Mouse (Mus musculus) MEL (cell line): ENCODE results near the gene Tmem52b. TPM values are rescaled to one million over a fixed set of nuclear protein-coding genes. Genes with fewer than 3 reads are reported as not detected.

ENCODE experiments used
- DNase-seq: peaks from one replicate; pipeline ENCODE4 v3.0.0; 2011; ENCODE audit warnings: low read depth, low spot score
- H3K27ac ChIP-seq: 2 replicates; pipeline ENCODE4 v1.5.1; 2012; ENCODE audit warnings: low read depth, mild to moderate bottlenecking, control low read depth, low read length, moderate library complexity; ENCODE audit not compliant: control insufficient read depth
- H3K27me3 ChIP-seq, 2 experiments: fragments of 150-350 bp in 1 of 2; sonication (generic) in 1 of 2; 2 replicates each; pipeline ENCODE4 v1.6.1; 2012; ENCODE audit warnings: low read length in 2 of 2, mild to moderate bottlenecking in 2 of 2, improper control_type of control experiment in 1 of 2, moderate library complexity in 1 of 2; ENCODE audit not compliant: insufficient read depth in 2 of 2, control insufficient read depth in 1 of 2
- H3K36me3 ChIP-seq, 2 experiments: 2 replicates each; pipeline ENCODE4 v1.6.1; 2012 to 2014; ENCODE audit warnings: low read length in 2 of 2, improper control_type of control experiment in 1 of 2, inconsistent platforms in 1 of 2, mild to moderate bottlenecking in 1 of 2; ENCODE audit not compliant: insufficient read depth in 2 of 2, control insufficient read depth in 1 of 2
- H3K4me1 ChIP-seq, 2 experiments: fragments of 150-350 bp in 1 of 2; sonication (generic) in 1 of 2; 2 replicates each; pipeline ENCODE4 v1.6.1; 2012; ENCODE audit warnings: low read length in 2 of 2, improper control_type of control experiment in 1 of 2, mild to moderate bottlenecking in 1 of 2; ENCODE audit not compliant: insufficient read depth in 2 of 2, control insufficient read depth in 1 of 2
- H3K4me3 ChIP-seq, 2 experiments: fragments of 150-350 bp in 1 of 2; sonication (generic) in 1 of 2; 2 replicates each; pipeline ENCODE4 v1.5.1; 2012; ENCODE audit warnings: low read depth in 2 of 2, low read length in 2 of 2, mild to moderate bottlenecking in 2 of 2, moderate library complexity in 2 of 2, control low read depth in 1 of 2, improper control_type of control experiment in 1 of 2; ENCODE audit not compliant: control insufficient read depth in 1 of 2, insufficient read depth in 1 of 2
- H3K79me2 ChIP-seq: 2 replicates; pipeline ENCODE4 v1.6.1; 2012; ENCODE audit warnings: mild to moderate bottlenecking, low read length, moderate library complexity; ENCODE audit not compliant: control insufficient read depth, poor library complexity, insufficient read depth
- H3K9ac ChIP-seq: 2 replicates; pipeline ENCODE4 v1.6.1; 2012; ENCODE audit warnings: low read depth, mild to moderate bottlenecking, control low read depth, low read length, moderate library complexity; ENCODE audit not compliant: control insufficient read depth, poor library complexity, severe bottlenecking
- H3K9me3 ChIP-seq: fragments of 150-350 bp; sonication (generic); replicated peaks from 2 replicates; pipeline ENCODE4 v1.6.1; 2012; ENCODE audit warnings: mild to moderate bottlenecking, low read length, improper control_type of control experiment, moderate library complexity; ENCODE audit not compliant: insufficient read depth
- BHLHE40 ChIP-seq: IDR thresholded peaks from 2 replicates; pipeline ENCODE4 v1.6.1; 2012; ENCODE audit warnings: low read depth, mild to moderate bottlenecking, inconsistent platforms, low read length, improper control_type of control experiment, borderline replicate concordance
- CHD2 ChIP-seq: IDR thresholded peaks from 2 replicates; pipeline ENCODE4 v1.6.1; 2011; ENCODE audit warnings: low read length, improper control_type of control experiment
- CTCF ChIP-seq, 3 experiments: IDR thresholded peaks in 2 of 3; conservative IDR thresholded peaks in 1 of 3; 2 replicates each; pipeline ENCODE4 v1.5.1; 2011 to 2012; ENCODE audit warnings: low read length in 3 of 3, low read depth in 2 of 3, mild to moderate bottlenecking in 2 of 3, improper control_type of control experiment in 1 of 3, inconsistent platforms in 1 of 3, mixed read lengths in 1 of 3, moderate library complexity in 1 of 3; ENCODE audit not compliant: control insufficient read depth in 1 of 3, insufficient read depth in 1 of 3, poor library complexity in 1 of 3, severe bottlenecking in 1 of 3
- E2F4 ChIP-seq: IDR thresholded peaks from 2 replicates; pipeline ENCODE4 v1.6.1; 2011; ENCODE audit warnings: low read depth, low read length, improper control_type of control experiment, borderline replicate concordance
- EP300 ChIP-seq, 2 experiments: IDR thresholded peaks; 2 replicates each; pipeline ENCODE4 v1.6.1; 2011; ENCODE audit warnings: improper control_type of control experiment in 2 of 2, low read length in 2 of 2, low read depth in 1 of 2, mild to moderate bottlenecking in 1 of 2
- GABPA ChIP-seq: IDR thresholded peaks from 2 replicates; pipeline ENCODE4 v1.6.1; 2012; ENCODE audit warnings: low read depth, mild to moderate bottlenecking, inconsistent platforms, low read length, improper control_type of control experiment, moderate library complexity
- GATA1 ChIP-seq: IDR thresholded peaks from 2 replicates; pipeline ENCODE4 v1.6.1; 2011; ENCODE audit warnings: low read depth, low read length, improper control_type of control experiment
- HCFC1 ChIP-seq: IDR thresholded peaks from 2 replicates; pipeline ENCODE4 v1.6.1; 2012; ENCODE audit warnings: low read depth, mild to moderate bottlenecking, inconsistent platforms, low read length, improper control_type of control experiment, moderate library complexity
- JUND ChIP-seq: IDR thresholded peaks from 2 replicates; pipeline ENCODE4 v1.6.1; 2011; ENCODE audit warnings: low read depth, mild to moderate bottlenecking, improper control_type of control experiment, low read length
- KAT2A ChIP-seq: conservative IDR thresholded peaks from 2 replicates; pipeline ENCODE4 v1.6.1; 2012; ENCODE audit warnings: low read depth, low read length, improper control_type of control experiment, inconsistent platforms
- MAFK ChIP-seq: IDR thresholded peaks from 2 replicates; pipeline ENCODE4 v1.6.1; 2011; ENCODE audit warnings: low read depth, mild to moderate bottlenecking, low read length, improper control_type of control experiment, borderline replicate concordance
- MAX ChIP-seq: IDR thresholded peaks from 2 replicates; pipeline ENCODE4 v1.6.1; 2011; ENCODE audit warnings: low read length, improper control_type of control experiment
- MEF2A ChIP-seq: IDR thresholded peaks from 2 replicates; pipeline ENCODE4 v1.6.1; 2014; ENCODE audit warnings: low read depth, mild to moderate bottlenecking, inconsistent platforms, low read length, improper control_type of control experiment; ENCODE audit not compliant: poor library complexity, insufficient replicate concordance, severe bottlenecking; ENCODE audit errors: extremely low read depth
- MXI1 ChIP-seq: IDR thresholded peaks from 2 replicates; pipeline ENCODE4 v1.6.1; 2011; ENCODE audit warnings: mild to moderate bottlenecking, low read depth, low read length, improper control_type of control experiment
- MYC ChIP-seq: IDR thresholded peaks from 2 replicates; pipeline ENCODE4 v1.6.1; 2011; ENCODE audit warnings: low read depth, mild to moderate bottlenecking, low read length, improper control_type of control experiment, moderate library complexity
- NELFE ChIP-seq: IDR thresholded peaks from 2 replicates; pipeline ENCODE4 v1.6.1; 2011; ENCODE audit warnings: low read depth, low read length, improper control_type of control experiment
- POLR2A ChIP-seq, 2 experiments: IDR thresholded peaks; 2 replicates each; pipeline ENCODE4 v1.6.1; 2011 to 2012; ENCODE audit warnings: low read length in 2 of 2, mild to moderate bottlenecking in 2 of 2, control low read depth in 1 of 2, improper control_type of control experiment in 1 of 2, low read depth in 1 of 2, moderate library complexity in 1 of 2; ENCODE audit not compliant: control insufficient read depth in 1 of 2, insufficient read depth in 1 of 2, poor library complexity in 1 of 2
- POLR2AphosphoS5 ChIP-seq: IDR thresholded peaks from 2 replicates; pipeline ENCODE4 v1.6.1; 2012; ENCODE audit warnings: low read depth, borderline replicate concordance, mild to moderate bottlenecking, inconsistent platforms, low read length, moderate library complexity, mixed read lengths
- RAD21 ChIP-seq: IDR thresholded peaks from 2 replicates; pipeline ENCODE4 v1.6.1; 2011; ENCODE audit warnings: mild to moderate bottlenecking, low read depth, low read length, improper control_type of control experiment
- SIN3A ChIP-seq: IDR thresholded peaks from 2 replicates; pipeline ENCODE4 v1.6.1; 2012; ENCODE audit warnings: low read length, improper control_type of control experiment, inconsistent platforms
- SMC3 ChIP-seq: IDR thresholded peaks from 2 replicates; pipeline ENCODE4 v1.6.1; 2011; ENCODE audit warnings: low read depth, low read length, improper control_type of control experiment
- TAL1 ChIP-seq: IDR thresholded peaks from 2 replicates; pipeline ENCODE4 v1.6.1; 2012; ENCODE audit warnings: mild to moderate bottlenecking, inconsistent platforms, low read length, moderate library complexity, mixed read lengths
- TBP ChIP-seq: IDR thresholded peaks from 2 replicates; pipeline ENCODE4 v1.8.0; 2011; ENCODE audit warnings: low read depth, low read length, improper control_type of control experiment
- TCF12 ChIP-seq: IDR thresholded peaks from 2 replicates; pipeline ENCODE4 v1.6.1; 2014; ENCODE audit warnings: low read depth, mild to moderate bottlenecking, inconsistent platforms, low read length, improper control_type of control experiment, moderate library complexity
- UBTF ChIP-seq: IDR thresholded peaks from 2 replicates; pipeline ENCODE4 v1.6.1; 2012; ENCODE audit warnings: low read depth, mild to moderate bottlenecking, inconsistent platforms, low read length, improper control_type of control experiment, moderate library complexity, borderline replicate concordance; ENCODE audit not compliant: insufficient read depth
- USF1 ChIP-seq: IDR thresholded peaks from 2 replicates; pipeline ENCODE4 v1.6.1; 2014; ENCODE audit warnings: low read depth, mild to moderate bottlenecking, inconsistent platforms, low read length, improper control_type of control experiment, moderate library complexity
- USF2 ChIP-seq, 2 experiments: IDR thresholded peaks; 2 replicates each; pipeline ENCODE4 v1.6.1; 2011 to 2012; ENCODE audit warnings: improper control_type of control experiment in 2 of 2, low read length in 2 of 2, borderline replicate concordance in 1 of 2, inconsistent platforms in 1 of 2, low read depth in 1 of 2, mild to moderate bottlenecking in 1 of 2; ENCODE audit not compliant: insufficient read depth in 1 of 2
- ZC3H11A ChIP-seq: IDR thresholded peaks from 2 replicates; pipeline ENCODE4 v1.6.1; 2012; ENCODE audit warnings: low read depth, mild to moderate bottlenecking, inconsistent platforms, low read length, improper control_type of control experiment
- ZKSCAN1 ChIP-seq: IDR thresholded peaks from 2 replicates; pipeline ENCODE4 v1.6.1; 2012; ENCODE audit warnings: low read depth, mild to moderate bottlenecking, inconsistent platforms, low read length, improper control_type of control experiment, moderate library complexity
- ZMIZ1 ChIP-seq: IDR thresholded peaks from 2 replicates; pipeline ENCODE4 v1.6.1; 2012; ENCODE audit warnings: low read depth, mild to moderate bottlenecking, inconsistent platforms, low read length, improper control_type of control experiment, moderate library complexity
- polyA plus RNA-seq, 2 experiments: library from polyadenylated mRNA; stranded (reverse) in 1 of 2; unstranded in 1 of 2; fragments of >175 nt in 1 of 2; fragments of >200 nt in 1 of 2; gene quantifications; 2 replicates each; pipeline versions ENCODE4 v1.2.1 to v1.2.4; 2012; ENCODE audit warnings: low replicate concordance in 2 of 2, low read depth in 1 of 2; ENCODE audit not compliant: insufficient read length in 2 of 2, insufficient read depth in 1 of 2, missing spikeins in 1 of 2
- total RNA-seq: library from RNA; depleted of rRNA; stranded (reverse); fragments of 300-350 nt; gene quantifications from 2 replicates; pipeline ENCODE4 v1.2.3, GENCODE M21; 2012

Gene Tmem52b
- total and polyA plus RNA-seq, 3 experiments: not detected

GRCm38 (mm10) chr6:129558946-129559640 is 46.7 kb downstream of the Tmem52b start:
- H3K36me3 ChIP-seq: peaks cover 0 to 16% of the 10 kb centered on the region in 2 experiments; a peak in 2 of 4 replicates
- H3K27me3 ChIP-seq: peaks cover 0 to 3% of the 10 kb centered on the region in 2 experiments; a peak in 3 of 4 replicates
- peaks cover 15 to 20% of the 10 kb centered on the region in 2 experiments for H3K4me1 ChIP-seq
- no peaks in the 10 kb centered on the region for H3K9me3 ChIP-seq
- DNase-seq: peak; percentile 81
- peak overlapping the region; percentile 45; the same call in 1 of the 2 replicates for H3K9ac ChIP-seq
- no peak for TF ChIP-seq KAT2A
- TF ChIP-seq MEF2A: no peak
- no peak for TF ChIP-seq TBP
- peak; percentile 93 for TF ChIP-seq RAD21
- peak; percentile 40; the same call in 1 of the 2 replicates for TF ChIP-seq SIN3A
- TF ChIP-seq POLR2AphosphoS5: no peak
- TF ChIP-seq TAL1: no peak
- no peak for TF ChIP-seq GABPA
- TF ChIP-seq POLR2A (IDR thresholded peaks at IDR 0.05; ENCODE audit: control insufficient read depth in 1 of 2, insufficient read depth in 1 of 2, low read depth in 1 of 2, low read length in 2 of 2, poor library complexity in 1 of 2): no peak
- peak; percentile 84 for TF ChIP-seq ZC3H11A
- TF ChIP-seq MAX: peak; percentile 91
- no peak for TF ChIP-seq NELFE
- TF ChIP-seq USF2 (IDR thresholded peaks at IDR 0.05; ENCODE audit: borderline replicate concordance in 1 of 2, insufficient read depth in 1 of 2, low read depth in 1 of 2, low read length in 2 of 2): no peak
- peak; percentile 69; the same call in 1 of the 2 replicates for TF ChIP-seq USF1
- no peak for TF ChIP-seq TCF12
- no peak for TF ChIP-seq UBTF
- peak; percentile 94 for TF ChIP-seq SMC3
- no peak for TF ChIP-seq EP300 (IDR thresholded peaks at IDR 0.05; ENCODE audit: low read depth in 1 of 2, low read length in 2 of 2)
- TF ChIP-seq MYC: peak; percentile 73
- no peak for TF ChIP-seq MXI1
- TF ChIP-seq ZMIZ1: no peak
- TF ChIP-seq CTCF (IDR thresholded peaks at IDR 0.05 in 2 of 3, conservative IDR thresholded peaks at IDR 0.05 in 1 of 3; ENCODE audit: control insufficient read depth in 1 of 3, insufficient read depth in 1 of 3, low read depth in 2 of 3, low read length in 3 of 3, poor library complexity in 1 of 3, severe bottlenecking in 1 of 3): peak; percentile 87 to 95 (median 87)
- no peak for TF ChIP-seq CHD2
- TF ChIP-seq MAFK: no peak
- TF ChIP-seq ZKSCAN1: no peak
- TF ChIP-seq BHLHE40: peak; percentile 26; the same call in 1 of the 2 replicates
- no peak for TF ChIP-seq JUND
- 0 out of 2 replicates have a peak, but pooled peaks have one; percentile 1 for TF ChIP-seq GATA1
- 0 out of 2 replicates have a peak, but pooled peaks have one; percentile 19 for TF ChIP-seq HCFC1
- TF ChIP-seq E2F4: no peak
- H3K4me3 ChIP-seq: peak overlapping the region; percentile 35 to 41
- H3K79me2 ChIP-seq: no peaks in the 10 kb centered on the region
- H3K27ac ChIP-seq: no peak overlapping the region; the same call in 1 of the 2 replicates
